Mouse (Mus musculus): ENCODE measurements at regions not wholly inside any gene's neighbourhood (a gene's known extent, or its start where the extent isn't known, plus 50 kb on each side); places are given as distances from the start of the nearest gene placed in this dataset.
A peak's percentile ranks its signal among the peaks of the same experiment; 100 is the strongest.

GRCm38 (mm10) chr5:118447366-118447765 lies 113.1 kb upstream of the Med13l start:
- ATAC-seq (ENCODE audit: insufficient read depth, low read depth) (peak; percentile 41; the same call in 1 of the 2 replicates), DNase-seq (ENCODE audit: low spot score) (peak; percentile 53)
- no peak overlapping the region for H3K9ac ChIP-seq (replicated peaks; ENCODE audit: low read depth, low read length)
- H3K36me3 ChIP-seq (replicated peaks; ENCODE audit: control insufficient read depth, insufficient read depth, low read length) = no peaks in the 10 kb centered on the region
- TF ChIP-seq CTCF (IDR thresholded peaks at IDR 0.05; ENCODE audit: low read depth) = no peak
- TF ChIP-seq EP300 (IDR thresholded peaks at IDR 0.05; ENCODE audit: low read depth) = no peak
- no peak overlapping the region for H3K4me2 ChIP-seq (ENCODE audit: low read depth, low read length)
- peaks cover 8% of the 10 kb centered on the region; the same call in 1 of the 2 replicates for H3K4me1 ChIP-seq (ENCODE audit: control insufficient read depth, insufficient read depth)
- H3K27ac ChIP-seq (ENCODE audit: low read depth) = no peak overlapping the region
- H3K27me3 ChIP-seq (ENCODE audit: control insufficient read depth, insufficient read depth, low read length) = 0 out of 2 replicates have a peak, but pooled peaks cover 4% of the 10 kb centered on the region
- WGBS = 41% methylated on average over 5 of the region's 5 CpGs
- H3K4me3 ChIP-seq (ENCODE audit: low read depth, low read length) = no peak overlapping the region
- H3K9me3 ChIP-seq (replicated peaks; ENCODE audit: control insufficient read depth, low read length) = no peaks in the 10 kb centered on the region

DNA sequence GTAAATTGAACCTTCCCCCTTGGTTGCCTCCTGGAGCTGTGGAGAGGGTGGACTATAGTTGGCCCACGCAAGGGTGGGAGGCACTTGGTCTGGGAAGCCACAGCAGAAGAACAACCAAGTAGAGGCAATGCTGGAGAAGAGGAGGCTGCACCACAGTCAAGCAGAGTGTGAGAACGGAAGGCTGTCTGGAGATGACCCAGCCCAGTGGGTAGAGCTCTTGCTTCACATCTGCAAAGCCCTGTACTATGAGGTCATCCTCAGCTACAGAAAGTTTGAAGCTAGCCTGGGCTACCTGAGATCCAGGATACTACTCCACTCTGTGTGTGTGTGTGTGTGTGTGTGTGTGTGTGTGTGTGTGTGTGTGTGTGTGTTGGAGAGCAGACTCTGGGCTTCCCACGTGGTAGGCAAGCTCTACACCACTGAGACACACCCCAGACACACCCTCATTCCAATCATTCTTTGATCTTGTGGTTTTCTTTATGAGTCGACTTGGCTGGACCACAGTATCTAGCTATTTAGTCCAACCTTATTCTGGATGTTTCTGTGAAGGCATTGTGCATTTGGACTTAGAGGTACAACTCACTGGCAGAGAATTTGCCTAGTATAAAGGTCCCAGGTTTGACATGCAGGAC lies 111.5 kb upstream of the Med13l start:
- H3K4me3 ChIP-seq (ENCODE audit: low read depth, low read length) = no peak overlapping the region
- no peak for ATAC-seq (ENCODE audit: insufficient read depth, low read depth)
- no peaks in the 10 kb centered on the region for H3K9me3 ChIP-seq (replicated peaks; ENCODE audit: control insufficient read depth, low read length)
- TF ChIP-seq EP300 (IDR thresholded peaks at IDR 0.05; ENCODE audit: low read depth) (no peak), CTCF (IDR thresholded peaks at IDR 0.05; ENCODE audit: low read depth) (no peak)
- peaks cover 8% of the 10 kb centered on the region; the same call in 1 of the 2 replicates for H3K4me1 ChIP-seq (ENCODE audit: control insufficient read depth, insufficient read depth)
- H3K27me3 ChIP-seq (ENCODE audit: control insufficient read depth, insufficient read depth, low read length) = no peaks in the 10 kb centered on the region
- 46% methylated on average over 4 of the region's 4 CpGs for WGBS
- no peaks in the 10 kb centered on the region for H3K36me3 ChIP-seq (replicated peaks; ENCODE audit: control insufficient read depth, insufficient read depth, low read length)
- H3K9ac ChIP-seq (replicated peaks; ENCODE audit: low read depth, low read length) = no peak overlapping the region
- H3K27ac ChIP-seq (ENCODE audit: low read depth) = no peak overlapping the region
- DNase-seq (ENCODE audit: low spot score) = no peak
- no peak overlapping the region for H3K4me2 ChIP-seq (ENCODE audit: low read depth, low read length)

DNA sequence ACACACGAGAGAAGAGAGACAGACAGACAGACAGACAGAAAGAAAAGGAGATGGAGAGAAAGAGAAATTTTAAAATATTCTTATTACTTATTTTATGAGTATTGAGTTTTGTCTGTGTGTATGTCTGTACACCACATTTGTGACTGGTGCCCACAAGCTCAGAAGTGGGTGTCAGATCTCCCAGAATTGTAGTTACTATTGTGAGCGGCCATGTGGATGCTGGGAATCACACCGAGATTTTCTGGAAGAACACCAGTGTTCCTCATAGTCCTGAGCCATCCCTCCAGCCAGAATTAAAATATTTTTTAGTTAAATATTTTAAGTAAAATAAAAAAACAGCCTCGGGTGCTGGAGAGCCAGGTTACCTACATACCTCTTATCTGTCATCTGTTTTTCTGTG lies 110.6 kb upstream of the Med13l start:
- Histone ChIP-seq H3K27me3 (ENCODE audit: control insufficient read depth, insufficient read depth, low read length) (no peaks in the 10 kb centered on the region), H3K27ac (ENCODE audit: low read depth) (no peak overlapping the region), H3K4me2 (ENCODE audit: low read depth, low read length) (no peak overlapping the region), H3K4me3 (ENCODE audit: low read depth, low read length) (no peak overlapping the region), H3K9ac (replicated peaks; ENCODE audit: low read depth, low read length) (no peak overlapping the region), H3K4me1 (ENCODE audit: control insufficient read depth, insufficient read depth) (peaks cover 8% of the 10 kb centered on the region; the same call in 1 of the 2 replicates), H3K36me3 (replicated peaks; ENCODE audit: control insufficient read depth, insufficient read depth, low read length) (no peaks in the 10 kb centered on the region), H3K9me3 (replicated peaks; ENCODE audit: control insufficient read depth, low read length) (no peaks in the 10 kb centered on the region)
- TF ChIP-seq EP300 (IDR thresholded peaks at IDR 0.05; ENCODE audit: low read depth) (no peak), CTCF (IDR thresholded peaks at IDR 0.05; ENCODE audit: low read depth) (no peak)
- ATAC-seq (ENCODE audit: insufficient read depth, low read depth) = no peak
- WGBS = 83% methylated on average over 4 of the region's 4 CpGs
- no peak for DNase-seq (ENCODE audit: low spot score)

DNA sequence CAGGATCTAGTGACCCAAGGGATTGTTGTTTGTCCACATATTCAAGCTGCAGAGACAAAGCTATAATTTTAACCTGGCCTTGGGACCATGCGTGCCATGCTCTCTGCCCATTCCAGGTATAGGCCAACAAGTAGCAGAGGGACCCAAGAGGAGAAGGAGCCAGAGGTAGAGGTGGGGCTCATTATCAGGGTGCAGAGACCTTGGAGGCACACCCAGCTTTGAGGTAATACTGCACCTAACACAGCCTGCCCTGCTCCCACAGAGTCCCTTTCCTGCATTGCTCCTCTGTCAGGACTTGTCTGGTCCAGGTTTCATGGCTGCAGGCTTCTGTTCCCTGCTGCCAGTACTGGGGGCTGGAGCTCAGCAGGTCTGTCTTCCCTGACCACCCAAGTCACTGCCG lies 108.4 kb upstream of the Med13l start:
- Histone ChIP-seq H3K4me1 (ENCODE audit: control insufficient read depth, insufficient read depth) (peaks cover 3% of the 10 kb centered on the region; the same call in 1 of the 2 replicates), H3K9ac (replicated peaks; ENCODE audit: low read depth, low read length) (no peak overlapping the region), H3K4me2 (ENCODE audit: low read depth, low read length) (no peak overlapping the region), H3K9me3 (replicated peaks; ENCODE audit: control insufficient read depth, low read length) (no peaks in the 10 kb centered on the region), H3K27me3 (ENCODE audit: control insufficient read depth, insufficient read depth, low read length) (no peaks in the 10 kb centered on the region), H3K36me3 (replicated peaks; ENCODE audit: control insufficient read depth, insufficient read depth, low read length) (no peaks in the 10 kb centered on the region), H3K4me3 (ENCODE audit: low read depth, low read length) (no peak overlapping the region), H3K27ac (ENCODE audit: low read depth) (no peak overlapping the region)
- DNase-seq (ENCODE audit: low spot score) = no peak
- 83% methylated on average over 2 of the region's 2 CpGs for WGBS
- ATAC-seq (ENCODE audit: insufficient read depth, low read depth) = no peak
- TF ChIP-seq EP300 (IDR thresholded peaks at IDR 0.05; ENCODE audit: low read depth) = no peak
- TF ChIP-seq CTCF (IDR thresholded peaks at IDR 0.05; ENCODE audit: low read depth) = no peak

GRCm38 (mm10) chr5:118454096-118454495 lies 106.4 kb upstream of the Med13l start:
- no peak overlapping the region for H3K9ac ChIP-seq (replicated peaks; ENCODE audit: low read depth, low read length)
- H3K4me2 ChIP-seq (ENCODE audit: low read depth, low read length) = no peak overlapping the region
- no peaks in the 10 kb centered on the region for H3K36me3 ChIP-seq (replicated peaks; ENCODE audit: control insufficient read depth, insufficient read depth, low read length)
- TF ChIP-seq EP300 (IDR thresholded peaks at IDR 0.05; ENCODE audit: low read depth) = no peak
- no peak for TF ChIP-seq CTCF (IDR thresholded peaks at IDR 0.05; ENCODE audit: low read depth)
- no peaks in the 10 kb centered on the region for H3K27me3 ChIP-seq (ENCODE audit: control insufficient read depth, insufficient read depth, low read length)
- H3K4me1 ChIP-seq (ENCODE audit: control insufficient read depth, insufficient read depth) = no peaks in the 10 kb centered on the region
- DNase-seq (ENCODE audit: low spot score) (no peak), ATAC-seq (ENCODE audit: insufficient read depth, low read depth) (no peak)
- 91% methylated on average over 1 of the region's 1 CpGs for WGBS
- no peak overlapping the region for H3K4me3 ChIP-seq (ENCODE audit: low read depth, low read length)
- no peaks in the 10 kb centered on the region for H3K9me3 ChIP-seq (replicated peaks; ENCODE audit: control insufficient read depth, low read length)
- H3K27ac ChIP-seq (ENCODE audit: low read depth) = no peak overlapping the region
